Mouse (Mus musculus): Measurements from ENCODE around the gene Rad18.
"Not testable (repeated sequence)": the region's sequence is repeated elsewhere in the genome, so short reads cannot be mapped to it uniquely, and the experiment has no call there.

GRCm38 (mm10) chr6:112702296-112702695, 5.8 kb upstream of the Rad18 start:
- TF ChIP-seq CTCF (conservative IDR thresholded peaks at IDR 0.05; ENCODE audit: insufficient read depth, insufficient read length, low read depth, low read length); POLR2A (IDR thresholded peaks at IDR 0.05; ENCODE audit: low read depth, low read length): not testable (repeated sequence)
